Mouse (Mus musculus): ENCODE measurements around the gene Slc36a1. TPM values are rescaled to one million over a fixed set of nuclear protein-coding genes. Genes with fewer than 3 reads are reported as not detected.

Gene Slc36a1
- polyA plus RNA-seq, 1 experiment from 2014 or later: 1.6 TPM

DNA sequence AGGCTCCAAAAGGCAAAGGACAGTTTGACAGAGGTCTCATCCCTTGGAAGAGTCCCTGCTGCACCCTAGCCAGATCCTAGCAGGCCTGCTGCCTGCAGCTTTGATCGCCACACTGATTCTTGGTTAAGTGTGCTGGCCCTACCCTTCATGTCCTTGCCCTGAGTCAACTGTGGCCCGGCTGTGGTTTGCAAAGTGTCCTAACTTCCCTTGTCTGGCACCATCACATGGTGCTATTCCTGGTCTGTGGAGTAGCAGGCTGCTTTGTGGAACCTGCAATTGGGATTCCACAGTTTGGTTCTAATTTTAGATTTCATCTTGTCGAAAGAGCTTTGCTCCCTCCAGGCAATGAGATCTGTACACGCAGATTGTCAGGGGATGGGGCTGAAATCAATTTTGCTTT, 16.9 kb upstream of the Slc36a1 start:
- H3K27me3 ChIP-seq (ENCODE audit: control insufficient read depth, insufficient read depth, low read length): no peaks in the 10 kb centered on the region
- no peak overlapping the region for H3K9ac ChIP-seq (ENCODE audit: low read length)
- 29% methylated on average over 4 of the region's 4 CpGs for WGBS
- H3K4me2 ChIP-seq (ENCODE audit: low read length): no peak overlapping the region
- ATAC-seq (ENCODE audit: insufficient number of reproducible peaks, insufficient read depth, low FRiP score, low read depth): no peak; the same call in 1 of the 2 replicates
- H3K4me3 ChIP-seq (ENCODE audit: control insufficient read depth in 1 of 2, insufficient read depth in 1 of 2, low read depth in 1 of 2, low read length in 2 of 2): no peak overlapping the region
- no peaks in the 10 kb centered on the region for H3K9me3 ChIP-seq (ENCODE audit: control insufficient read depth, low read length)
- peaks cover 9 to 14% of the 10 kb centered on the region in 2 experiments for H3K4me1 ChIP-seq (ENCODE audit: control insufficient read depth in 2 of 2, insufficient read depth in 2 of 2, low read length in 2 of 2)
- no peaks in the 10 kb centered on the region for H3K36me3 ChIP-seq (ENCODE audit: control insufficient read depth, insufficient read depth, low read length)
- H3K27ac ChIP-seq (replicated peaks in 1 of 2; ENCODE audit: control insufficient read depth in 1 of 2, insufficient read depth in 1 of 2, low read depth in 2 of 2, low read length in 2 of 2): peak overlapping the region; percentile 52 to 83

DNA sequence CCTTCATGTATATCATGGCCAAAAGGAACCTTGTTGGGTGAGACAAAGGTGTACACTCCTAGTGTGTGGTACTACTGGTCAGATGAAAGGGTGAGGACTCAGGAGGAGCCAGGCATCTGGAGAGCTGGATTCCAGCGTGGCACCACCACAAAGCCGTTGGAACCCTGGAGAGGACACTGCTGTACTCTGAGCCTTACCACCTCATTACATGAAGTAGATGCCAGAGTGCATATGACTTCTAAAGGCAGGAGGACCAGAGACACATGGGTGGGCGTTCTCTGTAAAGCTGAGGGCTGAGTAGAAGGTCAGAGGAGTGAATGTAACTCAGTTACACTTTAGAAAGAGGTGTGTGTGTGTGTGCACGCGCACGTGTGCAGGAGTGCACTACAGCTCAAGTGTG, 16.4 kb upstream of the Slc36a1 start:
- Histone ChIP-seq H3K27me3 (ENCODE audit: control insufficient read depth, insufficient read depth, low read length) (no peaks in the 10 kb centered on the region), H3K4me3 (ENCODE audit: control insufficient read depth in 1 of 2, insufficient read depth in 1 of 2, low read depth in 1 of 2, low read length in 2 of 2) (no peak overlapping the region), H3K27ac (replicated peaks in 1 of 2; ENCODE audit: control insufficient read depth in 1 of 2, insufficient read depth in 1 of 2, low read depth in 2 of 2, low read length in 2 of 2) (peak overlapping the region; percentile 52 to 83; a peak in 3 of 4 replicates), H3K36me3 (ENCODE audit: control insufficient read depth, insufficient read depth, low read length) (no peaks in the 10 kb centered on the region), H3K9ac (ENCODE audit: low read length) (no peak overlapping the region), H3K4me1 (ENCODE audit: control insufficient read depth in 2 of 2, insufficient read depth in 2 of 2, low read length in 2 of 2) (peaks cover 9 to 14% of the 10 kb centered on the region in 2 experiments), H3K4me2 (ENCODE audit: low read length) (no peak overlapping the region), H3K9me3 (ENCODE audit: control insufficient read depth, low read length) (no peaks in the 10 kb centered on the region)
- WGBS: 76% methylated on average over 6 of the region's 6 CpGs
- no peak for ATAC-seq (ENCODE audit: insufficient number of reproducible peaks, insufficient read depth, low FRiP score, low read depth)

DNA sequence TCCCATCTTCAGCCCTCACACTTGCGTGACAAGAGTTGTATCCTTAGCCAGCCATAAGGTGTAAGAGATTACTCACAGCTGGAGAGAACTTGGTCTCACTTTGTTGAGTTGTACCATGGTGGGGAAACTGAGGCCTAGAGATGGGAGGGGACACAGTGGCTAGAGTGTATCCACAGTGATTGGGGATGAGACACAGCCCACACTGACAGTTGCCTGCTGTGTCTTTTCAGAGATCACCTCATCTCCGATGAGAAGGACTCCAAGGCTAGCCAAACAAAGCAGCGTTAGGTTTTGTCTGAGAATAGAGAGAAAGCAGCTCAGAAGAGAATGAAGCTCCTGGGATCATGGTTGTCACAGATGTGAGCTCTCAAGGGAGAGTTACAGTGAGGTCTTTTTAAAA, 13.9 kb upstream of the Slc36a1 start:
- H3K27me3 ChIP-seq (ENCODE audit: control insufficient read depth, insufficient read depth, low read length): no peaks in the 10 kb centered on the region
- no peaks in the 10 kb centered on the region for H3K36me3 ChIP-seq (ENCODE audit: control insufficient read depth, insufficient read depth, low read length)
- H3K27ac ChIP-seq (replicated peaks in 1 of 2; ENCODE audit: control insufficient read depth in 1 of 2, insufficient read depth in 1 of 2, low read depth in 2 of 2, low read length in 2 of 2): no peak overlapping the region
- no peak for ATAC-seq (ENCODE audit: insufficient number of reproducible peaks, insufficient read depth, low FRiP score, low read depth)
- no peak overlapping the region for H3K4me2 ChIP-seq (ENCODE audit: low read length)
- no peak overlapping the region for H3K9ac ChIP-seq (ENCODE audit: low read length)
- H3K9me3 ChIP-seq (ENCODE audit: control insufficient read depth, low read length): no peaks in the 10 kb centered on the region
- WGBS: 58% methylated on average over 3 of the region's 3 CpGs
- no peak overlapping the region for H3K4me3 ChIP-seq (ENCODE audit: control insufficient read depth in 1 of 2, insufficient read depth in 1 of 2, low read depth in 1 of 2, low read length in 2 of 2)
- peaks cover 9 to 14% of the 10 kb centered on the region in 2 experiments for H3K4me1 ChIP-seq (ENCODE audit: control insufficient read depth in 2 of 2, insufficient read depth in 2 of 2, low read length in 2 of 2)

DNA sequence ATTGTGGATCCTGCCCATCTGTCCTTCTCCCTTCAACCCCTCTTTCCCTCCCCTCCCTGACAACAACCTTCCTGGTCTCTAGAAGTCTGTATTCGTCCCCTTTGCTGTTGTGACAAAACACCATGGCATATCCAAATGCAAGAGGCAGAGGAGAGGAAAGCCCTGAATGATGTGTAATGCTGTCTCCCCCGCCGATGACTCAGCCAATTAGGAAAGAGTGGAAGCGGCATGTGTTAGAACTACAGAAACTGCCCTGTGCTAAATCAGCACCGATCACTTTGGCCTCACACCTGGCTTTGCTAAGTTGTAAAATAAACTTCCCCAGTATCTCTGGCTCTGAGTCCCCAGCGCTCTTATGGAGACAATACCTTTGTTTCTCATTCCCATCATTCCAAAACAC, 7.1 kb upstream of the Slc36a1 start:
- Histone ChIP-seq H3K36me3 (ENCODE audit: control insufficient read depth, insufficient read depth, low read length) (no peaks in the 10 kb centered on the region), H3K4me3 (ENCODE audit: control insufficient read depth in 1 of 2, insufficient read depth in 1 of 2, low read depth in 1 of 2, low read length in 2 of 2) (no peak overlapping the region), H3K27me3 (ENCODE audit: control insufficient read depth, insufficient read depth, low read length) (no peaks in the 10 kb centered on the region), H3K9ac (ENCODE audit: low read length) (no peak overlapping the region), H3K4me1 (ENCODE audit: control insufficient read depth in 2 of 2, insufficient read depth in 2 of 2, low read length in 2 of 2) (0 out of 4 replicates have a peak, but pooled peaks cover 0 to 2% of the 10 kb centered on the region in 2 experiments), H3K9me3 (ENCODE audit: control insufficient read depth, low read length) (no peaks in the 10 kb centered on the region), H3K27ac (replicated peaks in 1 of 2; ENCODE audit: control insufficient read depth in 1 of 2, insufficient read depth in 1 of 2, low read depth in 2 of 2, low read length in 2 of 2) (no peak overlapping the region), H3K4me2 (ENCODE audit: low read length) (no peak overlapping the region)
- 56% methylated on average over 6 of the region's 6 CpGs for WGBS
- no peak for ATAC-seq (ENCODE audit: insufficient number of reproducible peaks, insufficient read depth, low FRiP score, low read depth)

DNA sequence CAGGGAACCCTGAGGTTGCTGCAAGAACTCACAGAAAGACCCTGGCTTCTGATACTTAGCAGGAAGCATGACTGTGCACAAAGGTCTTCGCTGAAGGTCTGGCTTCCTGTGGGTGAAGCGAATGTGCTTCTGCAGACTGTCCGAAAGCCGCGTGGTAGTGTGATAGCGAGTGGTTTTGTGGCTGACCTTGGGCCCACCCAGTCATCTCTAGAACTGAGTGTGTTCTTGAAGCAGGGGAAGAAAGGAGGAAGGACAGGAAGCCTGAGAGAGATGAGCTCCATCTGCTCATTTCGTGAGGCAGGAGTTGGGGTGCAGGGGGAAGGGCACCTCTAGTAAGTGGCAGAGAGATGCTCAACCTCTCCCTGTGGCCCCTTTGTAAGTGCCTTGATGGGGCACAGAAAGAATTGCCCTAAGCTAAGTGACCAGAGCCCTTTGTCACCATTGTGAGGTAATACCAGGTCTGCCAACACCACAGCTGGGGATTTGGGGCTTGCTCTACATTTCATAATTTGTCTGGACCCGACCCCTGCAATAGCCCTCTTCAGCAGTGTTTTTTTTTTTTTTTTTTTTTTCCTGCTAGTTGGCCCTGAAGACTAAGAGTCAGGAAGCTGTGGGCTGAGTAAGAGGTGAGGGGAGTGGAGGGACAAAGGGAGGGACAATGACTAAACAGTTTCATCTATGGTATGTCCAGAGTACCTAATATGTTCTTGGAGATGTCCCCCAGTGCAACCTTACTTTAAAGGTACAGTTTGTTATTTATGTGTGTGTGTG, 6.2 kb upstream of the Slc36a1 start:
- Histone ChIP-seq H3K36me3 (ENCODE audit: control insufficient read depth, insufficient read depth, low read length) (no peaks in the 10 kb centered on the region), H3K4me3 (ENCODE audit: control insufficient read depth in 1 of 2, insufficient read depth in 1 of 2, low read depth in 1 of 2, low read length in 2 of 2) (no peak overlapping the region), H3K27ac (replicated peaks in 1 of 2; ENCODE audit: control insufficient read depth in 1 of 2, insufficient read depth in 1 of 2, low read depth in 2 of 2, low read length in 2 of 2) (no peak overlapping the region), H3K4me2 (ENCODE audit: low read length) (no peak overlapping the region), H3K9me3 (ENCODE audit: control insufficient read depth, low read length) (no peaks in the 10 kb centered on the region), H3K9ac (ENCODE audit: low read length) (no peak overlapping the region), H3K4me1 (ENCODE audit: control insufficient read depth in 2 of 2, insufficient read depth in 2 of 2, low read length in 2 of 2) (0 out of 4 replicates have a peak, but pooled peaks cover 0 to 2% of the 10 kb centered on the region in 2 experiments), H3K27me3 (ENCODE audit: control insufficient read depth, insufficient read depth, low read length) (no peaks in the 10 kb centered on the region)
- ATAC-seq (ENCODE audit: insufficient number of reproducible peaks, insufficient read depth, low FRiP score, low read depth): no peak
- 56% methylated on average over 8 of the region's 8 CpGs for WGBS

DNA sequence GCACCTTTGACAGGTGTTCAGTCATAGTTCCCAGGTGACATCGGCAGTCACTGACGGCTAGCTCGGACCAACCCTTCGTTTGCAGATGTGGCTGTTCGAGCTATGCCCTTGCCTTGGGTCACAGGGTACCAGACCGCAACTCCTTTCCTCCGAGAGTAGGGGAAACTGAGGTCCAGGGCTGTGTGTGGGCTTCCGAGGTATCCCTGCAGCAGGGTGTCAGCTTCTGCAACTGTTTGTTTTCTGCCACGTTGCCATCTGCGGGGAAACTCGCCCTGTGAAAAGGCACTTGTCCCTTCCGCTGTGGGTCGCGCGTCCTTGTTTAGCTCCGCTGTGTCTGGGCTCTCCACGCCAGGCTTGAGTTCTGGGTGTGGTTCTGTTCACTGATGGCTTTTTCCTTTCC, 452 bp downstream of the Slc36a1 start:
- Histone ChIP-seq H3K4me2 (ENCODE audit: low read length) (peak overlapping the region; percentile 81), H3K27ac (replicated peaks in 1 of 2; ENCODE audit: control insufficient read depth in 1 of 2, insufficient read depth in 1 of 2, low read depth in 2 of 2, low read length in 2 of 2) (no peak overlapping the region), H3K9me3 (ENCODE audit: control insufficient read depth, low read length) (no peaks in the 10 kb centered on the region), H3K4me3 (ENCODE audit: control insufficient read depth in 1 of 2, insufficient read depth in 1 of 2, low read depth in 1 of 2, low read length in 2 of 2) (peak overlapping the region; percentile 58 to 68), H3K4me1 (ENCODE audit: control insufficient read depth in 2 of 2, insufficient read depth in 2 of 2, low read length in 2 of 2) (0 out of 4 replicates have a peak, but pooled peaks cover 0 to 2% of the 10 kb centered on the region in 2 experiments), H3K27me3 (ENCODE audit: control insufficient read depth, insufficient read depth, low read length) (no peaks in the 10 kb centered on the region), H3K36me3 (ENCODE audit: control insufficient read depth, insufficient read depth, low read length) (no peaks in the 10 kb centered on the region), H3K9ac (ENCODE audit: low read length) (peak overlapping the region; percentile 77)
- ATAC-seq (ENCODE audit: insufficient number of reproducible peaks, insufficient read depth, low FRiP score, low read depth): peak; percentile 36
- 6% methylated on average over 17 of the region's 17 CpGs for WGBS

DNA sequence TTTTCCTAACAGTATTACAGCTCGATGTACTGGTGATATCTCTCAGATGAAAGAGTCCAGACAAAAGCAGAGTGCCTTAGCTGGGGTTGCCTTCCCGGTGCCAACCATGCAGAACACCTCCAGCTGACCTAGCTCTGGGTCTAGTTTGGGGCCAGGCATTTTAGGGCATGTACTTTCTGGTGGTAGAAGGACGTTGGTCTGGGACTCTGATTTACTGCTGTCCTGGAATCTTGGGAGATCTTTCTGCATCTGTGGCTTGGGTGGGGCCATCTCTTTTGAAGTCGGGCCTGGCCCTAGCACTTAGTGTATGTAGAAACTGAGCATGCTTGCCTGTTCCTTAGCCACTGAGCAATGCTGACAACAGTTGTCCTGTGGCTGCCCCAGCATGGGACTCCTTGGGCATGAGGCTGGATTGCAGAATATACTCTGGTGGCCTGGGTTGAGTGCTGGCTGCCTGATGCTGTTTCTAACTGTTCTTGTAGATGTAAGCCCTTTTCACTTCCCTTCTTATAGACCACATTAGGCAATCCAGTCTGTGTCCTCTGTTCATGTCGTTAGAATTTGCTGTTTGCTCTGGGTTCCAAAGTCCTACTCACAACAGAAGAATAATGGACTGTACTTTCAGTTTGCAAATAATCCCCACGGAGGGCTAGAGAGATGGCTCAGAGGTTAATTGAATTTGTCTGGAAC, 4.0 kb downstream of the Slc36a1 start:
- H3K27me3 ChIP-seq (ENCODE audit: control insufficient read depth, insufficient read depth, low read length): no peaks in the 10 kb centered on the region
- no peak for ATAC-seq (ENCODE audit: insufficient number of reproducible peaks, insufficient read depth, low FRiP score, low read depth)
- H3K4me2 ChIP-seq (ENCODE audit: low read length): no peak overlapping the region
- no peaks in the 10 kb centered on the region for H3K36me3 ChIP-seq (ENCODE audit: control insufficient read depth, insufficient read depth, low read length)
- H3K27ac ChIP-seq (replicated peaks in 1 of 2; ENCODE audit: control insufficient read depth in 1 of 2, insufficient read depth in 1 of 2, low read depth in 2 of 2, low read length in 2 of 2): no peak overlapping the region
- no peak overlapping the region for H3K4me3 ChIP-seq (ENCODE audit: control insufficient read depth in 1 of 2, insufficient read depth in 1 of 2, low read depth in 1 of 2, low read length in 2 of 2)
- no peak overlapping the region for H3K9ac ChIP-seq (ENCODE audit: low read length)
- H3K9me3 ChIP-seq (ENCODE audit: control insufficient read depth, low read length): peaks cover 5% of the 10 kb centered on the region; the same call in 1 of the 2 replicates
- 0 out of 4 replicates have a peak, but pooled peaks cover 0 to 2% of the 10 kb centered on the region in 2 experiments for H3K4me1 ChIP-seq (ENCODE audit: control insufficient read depth in 2 of 2, insufficient read depth in 2 of 2, low read length in 2 of 2)
- 55% methylated on average over 6 of the region's 6 CpGs for WGBS

All from heart, embryonic 14.5 days (tissue).